Mouse (Mus musculus): Measurements from ENCODE around the gene Megf6. TPM values are rescaled to one million over a fixed set of nuclear protein-coding genes. Genes with fewer than 3 reads are reported as not detected.

Megf6 gene
- polyA plus RNA-seq, 1 experiment from 2014 or later: 43.7 TPM

DNA sequence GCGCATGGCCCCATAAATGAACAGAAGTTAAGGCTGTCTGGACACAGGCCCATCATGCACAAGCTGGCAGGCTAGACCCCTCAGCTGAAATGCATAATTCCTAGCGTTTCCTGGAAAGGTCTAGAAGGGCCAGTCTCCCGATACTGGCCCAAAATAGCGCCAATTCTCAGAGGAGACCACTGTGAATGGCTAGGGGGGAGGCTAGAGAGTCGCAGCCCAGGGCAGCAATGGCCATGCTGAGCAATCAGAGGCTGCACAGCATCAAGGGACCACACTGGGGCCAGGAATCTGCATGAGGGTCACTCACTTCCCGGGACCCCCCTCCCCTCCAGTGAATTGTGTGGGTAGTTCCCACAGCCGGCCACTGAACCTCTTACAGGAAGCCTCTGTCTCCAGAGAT lies 113.1 kb downstream of the Megf6 start:
- Histone ChIP-seq H3K27me3 (peaks cover 4% of the 10 kb centered on the region; the same call in 1 of the 2 replicates), H3K27ac (no peak overlapping the region), H3K4me3 (no peak overlapping the region), H3K4me2 (replicated peaks) (no peak overlapping the region), H3K9me3 (replicated peaks) (no peaks in the 10 kb centered on the region), H3K36me3 (no peaks in the 10 kb centered on the region), H3K4me1 (no peaks in the 10 kb centered on the region; the same call in 1 of the 2 replicates), H3K9ac (no peak overlapping the region)
- no peak for ATAC-seq (ENCODE audit: low FRiP score)
- 76% methylated on average over 7 of the region's 7 CpGs for WGBS

GRCm38 (mm10) chr4:154293735-154294201 lies 123.2 kb downstream of the Megf6 start:
- WGBS: 51% methylated on average over 4 of the region's 4 CpGs
- H3K27ac ChIP-seq: 0 out of 2 replicates have a peak overlapping the region, but pooled peaks have one; percentile 5
- ATAC-seq (ENCODE audit: low FRiP score): no peak

GRCm38 (mm10) chr4:154294262-154294731 lies 123.8 kb downstream of the Megf6 start:
- Histone ChIP-seq H3K27ac (no peak overlapping the region), H3K4me3 (no peak overlapping the region), H3K27me3 (peaks cover 15% of the 10 kb centered on the region), H3K9me3 (replicated peaks) (no peaks in the 10 kb centered on the region), H3K9ac (no peak overlapping the region), H3K36me3 (no peaks in the 10 kb centered on the region), H3K4me2 (replicated peaks) (no peak overlapping the region), H3K4me1 (peaks cover 9% of the 10 kb centered on the region)
- WGBS: 40% methylated on average over 8 of the region's 8 CpGs
- ATAC-seq (ENCODE audit: low FRiP score): no peak

More at GRCm38 (mm10) chr4:154293735-154294201, 123.2 kb downstream of the Megf6 start:
- no peaks in the 10 kb centered on the region for H3K9me3 ChIP-seq (replicated peaks)
- peaks cover 10% of the 10 kb centered on the region for H3K27me3 ChIP-seq
- H3K4me3 ChIP-seq: no peak overlapping the region
- no peaks in the 10 kb centered on the region for H3K36me3 ChIP-seq
- H3K4me2 ChIP-seq (replicated peaks): no peak overlapping the region
- H3K9ac ChIP-seq: no peak overlapping the region
- H3K4me1 ChIP-seq: peaks cover 9% of the 10 kb centered on the region

GRCm38 (mm10) chr4:154297761-154298160 lies 127.2 kb downstream of the Megf6 start:
- Histone ChIP-seq H3K36me3 (no peaks in the 10 kb centered on the region), H3K4me2 (replicated peaks) (no peak overlapping the region), H3K4me3 (no peak overlapping the region), H3K9me3 (replicated peaks) (no peaks in the 10 kb centered on the region), H3K9ac (no peak overlapping the region), H3K27ac (no peak overlapping the region), H3K4me1 (peaks cover 18% of the 10 kb centered on the region), H3K27me3 (peaks cover 49% of the 10 kb centered on the region)
- 37% methylated on average over 9 of the region's 9 CpGs for WGBS
- no peak for ATAC-seq (ENCODE audit: low FRiP score)

DNA sequence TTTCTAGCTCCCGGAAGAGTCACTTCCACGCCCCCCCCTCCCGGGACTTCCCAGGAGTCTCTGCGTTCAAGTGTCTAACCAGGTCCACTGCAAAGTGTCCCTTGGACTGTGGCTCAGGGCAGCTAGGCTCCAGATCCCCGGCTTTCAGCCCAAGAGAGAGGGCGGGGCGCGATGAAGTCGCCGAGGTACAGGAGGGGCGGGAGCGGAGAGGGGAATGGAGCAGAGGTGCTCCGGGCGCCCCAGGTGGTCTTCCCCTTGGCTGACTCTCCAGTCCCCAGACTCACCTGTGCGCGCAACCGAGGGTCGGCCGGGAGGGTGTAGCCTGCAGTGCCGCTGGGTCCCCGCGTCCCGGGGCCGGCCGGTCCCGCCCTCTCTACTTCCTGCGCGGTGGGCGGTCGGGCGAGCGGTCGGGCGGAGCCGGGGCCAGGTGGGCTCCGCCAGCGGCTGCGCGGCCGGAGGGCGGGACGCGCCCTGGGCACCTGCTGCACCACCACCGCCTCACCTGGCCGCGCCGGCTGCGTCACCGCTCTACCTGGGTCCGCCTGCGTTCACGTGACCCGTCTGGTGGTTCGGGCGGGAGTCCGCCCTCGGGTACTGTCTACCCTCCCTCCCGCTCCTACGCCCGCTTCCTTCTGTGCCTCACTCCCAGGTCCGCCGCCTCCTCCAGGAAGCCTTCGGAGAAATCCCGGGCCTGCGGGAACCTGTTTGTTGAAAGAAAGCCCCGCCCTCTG lies 129.2 kb downstream of the Megf6 start:
- no peak overlapping the region for H3K9ac ChIP-seq
- H3K9me3 ChIP-seq (replicated peaks): no peaks in the 10 kb centered on the region

GRCm38 (mm10) chr4:154301466-154301881 lies 130.9 kb downstream of the Megf6 start, which contains the start of gene Arhgef16:
Gene Arhgef16 (minus strand): TSS chr4:154301676.
- ATAC-seq (ENCODE audit: low FRiP score): peak; percentile 50; the same call in 1 of the 2 replicates
- no peak within 1 kb of the TSS for H3K4me2 ChIP-seq (replicated peaks)
- peaks cover 50% of the 10 kb centered on the region for H3K27me3 ChIP-seq
- no peaks in the 10 kb centered on the region for H3K36me3 ChIP-seq
- H3K9ac ChIP-seq: no peak within 1 kb of the TSS
- peaks cover 12% of the 10 kb centered on the region for H3K4me1 ChIP-seq
- H3K9me3 ChIP-seq (replicated peaks): no peaks in the 10 kb centered on the region
- H3K27ac ChIP-seq: no peak within 1 kb of the TSS
- 29% methylated on average over 7 of the region's 7 CpGs for WGBS
- H3K4me3 ChIP-seq: no peak within 1 kb of the TSS

More for the DNA sequence above, 129.2 kb downstream of the Megf6 start:
- 1% methylated on average over 56 of the region's 66 CpGs for WGBS
- Histone ChIP-seq H3K4me2 (replicated peaks) (peak overlapping the region; percentile 66), H3K27ac (no peak overlapping the region), H3K4me1 (peaks cover 13% of the 10 kb centered on the region), H3K27me3 (peaks cover 50% of the 10 kb centered on the region), H3K36me3 (no peaks in the 10 kb centered on the region), H3K4me3 (peak overlapping the region; percentile 39)
- ATAC-seq (ENCODE audit: low FRiP score): no peak

DNA sequence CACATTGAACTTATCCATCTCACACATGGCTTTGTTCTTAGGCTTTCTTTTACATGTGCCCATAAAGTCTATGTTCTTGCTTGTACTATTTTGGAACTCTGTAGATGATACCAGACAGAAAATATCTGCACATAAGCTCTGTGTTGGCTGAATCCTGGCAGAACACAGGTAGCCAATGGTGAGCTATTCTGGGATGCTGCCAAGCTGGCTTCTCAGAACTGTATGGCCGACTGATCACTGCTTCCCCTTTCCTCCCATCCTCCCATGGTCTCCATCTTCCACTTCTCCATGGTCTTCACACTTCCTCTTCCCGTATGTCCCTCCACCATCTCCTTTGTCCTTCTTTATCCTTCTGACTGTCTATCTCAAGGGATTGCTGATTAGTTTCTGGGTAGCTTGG lies 138.6 kb downstream of the Megf6 start:
- Histone ChIP-seq H3K27ac (no peak overlapping the region), H3K4me3 (no peak overlapping the region), H3K36me3 (no peaks in the 10 kb centered on the region), H3K9me3 (replicated peaks) (no peaks in the 10 kb centered on the region), H3K9ac (no peak overlapping the region), H3K4me2 (replicated peaks) (no peak overlapping the region), H3K4me1 (peaks cover 11% of the 10 kb centered on the region; the same call in 1 of the 2 replicates), H3K27me3 (no peaks in the 10 kb centered on the region)
- WGBS: 87% methylated on average over 2 of the region's 2 CpGs
- no peak for ATAC-seq (ENCODE audit: low FRiP score)

- Histone ChIP-seq H3K27me3 (no peaks in the 10 kb centered on the region), H3K36me3 (no peaks in the 10 kb centered on the region), H3K4me3 (no peak overlapping the region), H3K9ac (no peak overlapping the region), H3K9me3 (replicated peaks) (no peaks in the 10 kb centered on the region), H3K4me2 (replicated peaks) (no peak overlapping the region), H3K27ac (no peak overlapping the region), H3K4me1 (peaks cover 11% of the 10 kb centered on the region; the same call in 1 of the 2 replicates)
- 79% methylated on average over 9 of the region's 9 CpGs for WGBS
- no peak for ATAC-seq (ENCODE audit: low FRiP score)
Measured at GRCm38 (mm10) chr4:154310576-154311262, 140.2 kb downstream of the Megf6 start.

GRCm38 (mm10) chr4:154312143-154312812 lies 141.7 kb downstream of the Megf6 start:
- peaks cover 11% of the 10 kb centered on the region; the same call in 1 of the 2 replicates for H3K4me1 ChIP-seq
- no peaks in the 10 kb centered on the region for H3K36me3 ChIP-seq
- no peaks in the 10 kb centered on the region for H3K27me3 ChIP-seq
- H3K9me3 ChIP-seq (replicated peaks): no peaks in the 10 kb centered on the region
- H3K4me2 ChIP-seq (replicated peaks): no peak overlapping the region
- no peak overlapping the region for H3K9ac ChIP-seq
- H3K4me3 ChIP-seq: no peak overlapping the region
- 85% methylated on average over 2 of the region's 2 CpGs for WGBS
- peak overlapping the region; percentile 85 for H3K27ac ChIP-seq
- no peak for ATAC-seq (ENCODE audit: low FRiP score)

- Histone ChIP-seq H3K4me2 (replicated peaks) (no peak overlapping the region), H3K4me3 (no peak overlapping the region), H3K4me1 (peaks cover 11% of the 10 kb centered on the region; the same call in 1 of the 2 replicates), H3K27ac (peak overlapping the region; percentile 85), H3K9ac (no peak overlapping the region), H3K9me3 (replicated peaks) (no peaks in the 10 kb centered on the region), H3K27me3 (no peaks in the 10 kb centered on the region), H3K36me3 (no peaks in the 10 kb centered on the region)
- WGBS: 31% methylated on average over 4 of the region's 4 CpGs
- ATAC-seq (ENCODE audit: low FRiP score): no peak
Measured at GRCm38 (mm10) chr4:154312935-154313621, 142.5 kb downstream of the Megf6 start.

GRCm38 (mm10) chr4:154313622-154313967 lies 143.1 kb downstream of the Megf6 start:
- no peak for ATAC-seq (ENCODE audit: low FRiP score)
- Histone ChIP-seq H3K36me3 (no peaks in the 10 kb centered on the region), H3K9ac (no peak overlapping the region), H3K27me3 (no peaks in the 10 kb centered on the region), H3K4me1 (peaks cover 11% of the 10 kb centered on the region; the same call in 1 of the 2 replicates), H3K4me3 (no peak overlapping the region), H3K27ac (peak overlapping the region; percentile 85), H3K4me2 (replicated peaks) (no peak overlapping the region), H3K9me3 (replicated peaks) (no peaks in the 10 kb centered on the region)
- WGBS: 67% methylated on average over 11 of the region's 11 CpGs
